Mouse (Mus musculus): ENCODE measurements around the gene Slk.

GRCm38 (mm10) chr19:47654896-47655295 lies 75.4 kb downstream of the Slk start:
- TF ChIP-seq CTCF (IDR thresholded peaks at IDR 0.05) (no peak), EP300 (IDR thresholded peaks at IDR 0.05) (no peak)

Data from lung, postnatal 0 days (tissue).